Mouse (Mus musculus): ENCODE data around the gene Trmt10b.

DNA sequence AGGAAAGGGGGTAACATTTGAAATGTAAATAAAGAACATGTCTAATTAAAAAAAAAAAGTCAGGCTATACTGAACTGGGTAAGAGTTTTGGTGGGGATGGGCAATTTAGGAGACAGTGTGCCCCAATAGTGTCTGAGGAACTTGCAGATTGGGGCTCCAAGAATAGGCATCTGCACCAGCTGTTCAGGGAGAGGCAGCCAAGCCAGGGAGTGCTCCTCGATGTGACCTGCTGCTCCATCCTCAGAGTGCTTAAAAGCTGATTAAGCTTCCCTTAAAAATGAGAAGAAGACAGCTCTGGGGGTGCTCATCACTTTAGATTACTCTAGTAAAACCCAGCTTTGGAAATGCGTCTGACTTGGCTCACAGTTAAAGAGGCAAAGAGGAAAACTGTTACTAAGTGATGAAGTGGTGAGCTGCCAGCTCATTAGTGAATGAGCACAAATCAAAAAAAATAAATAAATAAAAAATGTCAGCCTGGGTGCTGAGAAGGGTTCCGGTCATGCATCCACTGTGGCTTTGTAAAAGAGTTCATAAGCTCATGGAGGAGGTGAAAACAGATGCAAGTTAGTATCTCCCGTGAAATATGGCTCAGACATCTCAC is 37.6 kb upstream of the Trmt10b start:
- TF ChIP-seq CTCF (IDR thresholded peaks at IDR 0.05; ENCODE audit: low read depth, low read length) (no peak), POLR2A (IDR thresholded peaks at IDR 0.05; ENCODE audit: borderline replicate concordance, low read depth, low read length) (no peak)
